Mouse (Mus musculus): ENCODE results near the gene Teddm2.

- TF ChIP-seq GATA1 (IDR thresholded peaks at IDR 0.05; ENCODE audit: low read length), result no peak
- TF ChIP-seq TAL1 (IDR thresholded peaks at IDR 0.05; ENCODE audit: low read length), result no peak
These were observed 353 bp upstream of the Teddm2 start for GRCm38 (mm10) chr1:153900381-153900780.
